Mouse (Mus musculus) heart, embryonic 14.5 days (tissue): ENCODE data around the gene Gm5157. TPM values are rescaled to one million over a fixed set of nuclear protein-coding genes. Genes with fewer than 3 reads are reported as not detected.
"Not testable (repeated sequence)": the region's sequence is repeated elsewhere in the genome, so short reads cannot be mapped to it uniquely, and the experiment has no call there.

Experiments used
- ATAC-seq: fragments of 200-750 bp; cut with Nextera tagmentation; 2 replicates; pipeline ENCODE4 v1.8.0; 2017; ENCODE audit warnings: low read depth, moderate TSS enrichment; ENCODE audit not compliant: insufficient number of reproducible peaks, insufficient read depth, low FRiP score
- H3K27ac ChIP-seq, 2 experiments: fragments of 200-500 bp in 1 of 2; fragments of 300-500 bp in 1 of 2; sonication (generic) in 1 of 2; replicated peaks in 1 of 2; 2 replicates each; pipeline ENCODE4 v1.5.1; 2012 to 2014; ENCODE audit warnings: low read depth in 2 of 2, low read length in 2 of 2, control low read depth in 1 of 2, mild to moderate bottlenecking in 1 of 2, mixed read lengths in 1 of 2; ENCODE audit not compliant: control insufficient read depth in 1 of 2, insufficient read depth in 1 of 2
- H3K27me3 ChIP-seq: fragments of 300-500 bp; sonication (generic); 2 replicates; pipeline ENCODE4 v1.6.1; 2014; ENCODE audit warnings: mild to moderate bottlenecking, low read length, control low read depth; ENCODE audit not compliant: control insufficient read depth, insufficient read depth
- H3K36me3 ChIP-seq: fragments of 300-500 bp; sonication (generic); 2 replicates; pipeline ENCODE4 v1.6.1; 2014; ENCODE audit warnings: mild to moderate bottlenecking, control low read depth, low read length, mixed read lengths; ENCODE audit not compliant: control insufficient read depth, insufficient read depth
- H3K4me1 ChIP-seq, 2 experiments: fragments of 200-500 bp in 1 of 2; fragments of 300-500 bp in 1 of 2; sonication (generic) in 1 of 2; 2 replicates each; pipeline ENCODE4 v1.6.1; 2012 to 2014; ENCODE audit warnings: low read length in 2 of 2, control low read depth in 1 of 2, mixed read lengths in 1 of 2; ENCODE audit not compliant: control insufficient read depth in 2 of 2, insufficient read depth in 2 of 2
- H3K4me2 ChIP-seq: fragments of 300-500 bp; sonication (generic); 2 replicates; pipeline ENCODE4 v1.6.1; 2014; ENCODE audit warnings: mild to moderate bottlenecking, low read length
- H3K4me3 ChIP-seq, 2 experiments: fragments of 200-500 bp in 1 of 2; fragments of 300-500 bp in 1 of 2; sonication (generic) in 1 of 2; 2 replicates each; pipeline ENCODE4 v1.5.1; 2012 to 2014; ENCODE audit warnings: low read length in 2 of 2, mild to moderate bottlenecking in 2 of 2, control low read depth in 1 of 2, low read depth in 1 of 2, moderate library complexity in 1 of 2; ENCODE audit not compliant: control insufficient read depth in 1 of 2, insufficient read depth in 1 of 2
- H3K9ac ChIP-seq: fragments of 300-500 bp; sonication (generic); 2 replicates; pipeline ENCODE4 v1.6.1; 2014; ENCODE audit warnings: mild to moderate bottlenecking, low read length
- H3K9me3 ChIP-seq: fragments of 300-500 bp; sonication (generic); 2 replicates; pipeline ENCODE4 v1.6.1; 2016; ENCODE audit warnings: low read length, control low read depth; ENCODE audit not compliant: control insufficient read depth
- WGBS: fragments of 180-500 bp; shearing (Covaris S2); extraction: QIAGEN DNeasy Blood & Tissue Kit; methylation state at CpG from one replicate; pipeline ENCODE4 v1.1.7; 2014; 5-methylcytosine and 5-hydroxymethylcytosine counted together
- polyA plus RNA-seq: library from polyadenylated mRNA; unstranded; fragments of >200 nt; fragmentation: Nextera tagmentation; extraction: Ambion mirVana; gene quantifications from 2 replicates; pipeline ENCODE4 v1.2.1, GENCODE M21; 2014

The Gm5157 gene
- polyA plus RNA-seq: not detected in 2 replicates

GRCm38 (mm10) chr7:21190323-21190722 lies at the start of gene Gm5157:
Gm5157 (minus strand) TSS chr7:21190423.
- ATAC-seq, H3K36me3 ChIP-seq: not testable (repeated sequence)
- WGBS: 44% methylated on average over 1 of the region's 2 CpGs

GRCm38 (mm10) chr7:21161885-21162284 lies 28.3 kb downstream of the Gm5157 start, which contains the start of gene Vmn1r123:
Vmn1r123 (plus strand) TSS chr7:21162185.
- not testable (repeated sequence) for ATAC-seq, H3K9ac ChIP-seq, H3K4me2 ChIP-seq, H3K4me3 ChIP-seq, H3K36me3 ChIP-seq, H3K27me3 ChIP-seq, H3K4me1 ChIP-seq, H3K9me3 ChIP-seq, H3K27ac ChIP-seq
- 38% methylated on average over 1 of the region's 3 CpGs for WGBS

More at GRCm38 (mm10) chr7:21190323-21190722, at the start of gene Gm5157:
- not testable (repeated sequence) for H3K27ac ChIP-seq, H3K4me1 ChIP-seq, H3K27me3 ChIP-seq, H3K9me3 ChIP-seq, H3K4me2 ChIP-seq, H3K9ac ChIP-seq, H3K4me3 ChIP-seq

Other genes starting within 250 kb of the Gm5157 start
- not detected in 2 replicates for gene Vmn1r119, start 178.0 kb downstream of the Gm5157 start, polyA plus RNA-seq
- not detected in 2 replicates for gene Vmn1r120, start 136.6 kb downstream of the Gm5157 start, polyA plus RNA-seq
- not detected in 2 replicates for gene Vmn1r121, start 91.9 kb downstream of the Gm5157 start, polyA plus RNA-seq
- not detected in 2 replicates for gene Vmn1r122, start 56.3 kb downstream of the Gm5157 start, polyA plus RNA-seq
- gene Vmn1r123, start 28.2 kb downstream of the Gm5157 start, polyA plus RNA-seq: not detected in 2 replicates
- gene Vmn1r124, start 70.2 kb upstream of the Gm5157 start, polyA plus RNA-seq: not detected in 2 replicates
- gene Vmn1r125, start 81.8 kb upstream of the Gm5157 start, polyA plus RNA-seq: not detected in 2 replicates
- gene Vmn1r126, start 111.0 kb upstream of the Gm5157 start, polyA plus RNA-seq: not detected in 2 replicates
- not detected in 2 replicates for gene Vmn1r127, start 129.4 kb upstream of the Gm5157 start, polyA plus RNA-seq
- gene Vmn1r128, start 158.9 kb upstream of the Gm5157 start, polyA plus RNA-seq: not detected in 2 replicates
- not detected in 2 replicates for gene Vmn1r129, start 170.9 kb upstream of the Gm5157 start, polyA plus RNA-seq
- gene Gm6882, start 242.3 kb upstream of the Gm5157 start, polyA plus RNA-seq: not detected in 2 replicates